Mouse (Mus musculus) urinary bladder, postnatal 36 days (tissue): Measurements from ENCODE around the gene Shisal1.

Source experiments
- DNase-seq, 2 experiments: peaks; one replicate each; pipeline ENCODE4 v3.0.0; 2022; ENCODE audit warnings: low spot score in 2 of 2, mixed read lengths in 1 of 2

Shisal1 gene

GRCm38 (mm10) chr15:84425733-84426132 is 21.2 kb downstream of the Shisal1 start:
- no peak for DNase-seq

- no peak for DNase-seq
These were observed 23.1 kb downstream of the Shisal1 start for GRCm38 (mm10) chr15:84423781-84424180.

GRCm38 (mm10) chr15:84418266-84418610 is 28.7 kb downstream of the Shisal1 start:
- DNase-seq: no peak

- no peak for DNase-seq
These were observed 29.2 kb downstream of the Shisal1 start for GRCm38 (mm10) chr15:84417592-84418265.

GRCm38 (mm10) chr15:84417017-84417416 is 29.9 kb downstream of the Shisal1 start:
- DNase-seq: no peak

- no peak for DNase-seq
These were observed 32.7 kb downstream of the Shisal1 start for GRCm38 (mm10) chr15:84414040-84414848.

- DNase-seq: peak; percentile 82 to 87
These were observed 34.5 kb downstream of the Shisal1 start for GRCm38 (mm10) chr15:84412409-84412808.

GRCm38 (mm10) chr15:84410052-84410451 is 36.8 kb downstream of the Shisal1 start:
- DNase-seq: no peak

- DNase-seq: no peak
These were observed 38.3 kb downstream of the Shisal1 start for GRCm38 (mm10) chr15:84408576-84408975.

GRCm38 (mm10) chr15:84405759-84406158 is 41.1 kb downstream of the Shisal1 start:
- no peak for DNase-seq

GRCm38 (mm10) chr15:84403454-84404113 is 43.3 kb downstream of the Shisal1 start:
- no peak for DNase-seq

- no peak for DNase-seq
These were observed 48.3 kb downstream of the Shisal1 start for GRCm38 (mm10) chr15:84398617-84399016.

- DNase-seq: no peak
These were observed 49.2 kb downstream of the Shisal1 start for GRCm38 (mm10) chr15:84397663-84398169.

- DNase-seq: no peak
These were observed 51.4 kb downstream of the Shisal1 start for GRCm38 (mm10) chr15:84395341-84396067.

- no peak for DNase-seq
These were observed 53.6 kb downstream of the Shisal1 start for GRCm38 (mm10) chr15:84393341-84393740.

GRCm38 (mm10) chr15:84392840-84393239 is 54.1 kb downstream of the Shisal1 start:
- DNase-seq: no peak

- no peak for DNase-seq
These were observed 54.8 kb downstream of the Shisal1 start for GRCm38 (mm10) chr15:84392131-84392530.

GRCm38 (mm10) chr15:84388698-84389131 is 58.2 kb downstream of the Shisal1 start:
- no peak for DNase-seq

GRCm38 (mm10) chr15:84385995-84386565 is 60.8 kb downstream of the Shisal1 start:
- DNase-seq: no peak

- no peak for DNase-seq
These were observed 62.8 kb downstream of the Shisal1 start for GRCm38 (mm10) chr15:84384066-84384465.

GRCm38 (mm10) chr15:84380181-84380580 is 66.7 kb downstream of the Shisal1 start:
- DNase-seq: peak; percentile 26 to 62
